Mouse (Mus musculus): ENCODE measurements around the gene Wipf2.
"Not testable (repeated sequence)": the region's sequence is repeated elsewhere in the genome, so short reads cannot be mapped to it uniquely, and the experiment has no call there.

Gene Wipf2

GRCm38 (mm10) chr11:98910415-98910814 is 47.0 kb downstream of the Wipf2 start:
- DNase-seq: no peak

DNA sequence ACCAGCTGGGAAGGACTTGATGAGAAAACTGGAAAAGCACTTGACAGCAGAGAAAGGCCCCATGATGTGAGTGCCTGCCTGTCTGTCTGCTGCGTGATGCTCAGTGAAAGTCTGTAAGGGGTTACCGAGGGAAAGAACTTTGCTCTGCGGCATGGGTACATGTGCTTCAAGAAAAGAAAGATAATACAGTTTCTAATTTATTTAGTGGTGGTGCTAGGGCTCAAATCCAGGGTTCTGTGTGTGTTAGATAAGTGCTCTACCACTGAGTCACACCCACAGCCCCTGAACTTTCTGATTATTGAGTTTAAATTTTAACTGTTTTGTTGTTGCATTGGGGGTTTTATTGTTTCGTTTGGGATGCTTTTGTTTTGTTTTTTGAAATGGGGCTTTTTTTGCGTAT is 48.1 kb downstream of the Wipf2 start:
- no peak for DNase-seq

GRCm38 (mm10) chr11:98914196-98914595 is 50.8 kb downstream of the Wipf2 start:
- DNase-seq: no peak

- not testable (repeated sequence) for DNase-seq
Measured at GRCm38 (mm10) chr11:98916376-98916775, 52.9 kb downstream of the Wipf2 start.

- DNase-seq: no peak
Measured at GRCm38 (mm10) chr11:98917428-98918005, 54.1 kb downstream of the Wipf2 start.

DNA sequence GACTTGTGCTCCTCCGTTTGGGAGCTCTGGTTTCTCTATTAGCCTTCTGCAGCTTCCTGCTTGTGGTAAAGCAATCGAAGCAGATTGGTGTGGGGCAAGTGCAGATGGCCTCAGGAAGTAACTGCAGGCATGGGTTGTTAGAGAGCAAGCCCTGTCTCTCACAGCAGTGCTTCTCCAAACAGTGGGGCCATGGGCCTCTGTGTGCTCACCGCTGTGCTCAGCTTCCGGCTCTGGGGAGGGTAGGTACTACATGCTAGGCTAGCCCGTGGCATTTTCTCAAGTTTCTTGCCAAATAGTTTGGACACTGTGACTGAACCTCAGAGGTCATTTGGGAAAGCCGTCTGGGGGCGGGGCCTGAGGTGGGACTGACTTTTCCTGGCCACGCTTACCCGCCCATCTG is 54.8 kb downstream of the Wipf2 start:
- DNase-seq: no peak

DNA sequence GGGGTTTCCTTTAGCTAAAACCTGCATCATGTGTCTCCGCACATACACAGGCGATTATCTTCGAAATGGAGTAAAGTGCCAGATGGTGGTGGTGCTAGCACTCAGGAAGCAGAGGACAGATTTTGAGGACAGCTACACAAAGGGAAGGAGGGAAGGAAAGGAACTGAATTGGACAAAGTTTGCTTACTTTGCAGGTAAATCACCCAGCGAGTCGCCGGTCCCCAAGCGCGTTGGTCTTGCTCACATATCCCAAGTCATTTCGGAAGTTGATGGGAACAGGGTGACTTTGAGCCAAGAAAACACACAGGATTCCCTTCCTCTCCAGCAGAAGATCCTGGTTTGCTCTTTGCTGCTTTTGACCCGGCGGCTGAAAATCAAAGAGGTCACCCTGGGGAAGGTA is 55.6 kb downstream of the Wipf2 start:
- no peak for DNase-seq

GRCm38 (mm10) chr11:98921813-98922212 is 58.4 kb downstream of the Wipf2 start:
- peak; percentile 73 for DNase-seq

DNA sequence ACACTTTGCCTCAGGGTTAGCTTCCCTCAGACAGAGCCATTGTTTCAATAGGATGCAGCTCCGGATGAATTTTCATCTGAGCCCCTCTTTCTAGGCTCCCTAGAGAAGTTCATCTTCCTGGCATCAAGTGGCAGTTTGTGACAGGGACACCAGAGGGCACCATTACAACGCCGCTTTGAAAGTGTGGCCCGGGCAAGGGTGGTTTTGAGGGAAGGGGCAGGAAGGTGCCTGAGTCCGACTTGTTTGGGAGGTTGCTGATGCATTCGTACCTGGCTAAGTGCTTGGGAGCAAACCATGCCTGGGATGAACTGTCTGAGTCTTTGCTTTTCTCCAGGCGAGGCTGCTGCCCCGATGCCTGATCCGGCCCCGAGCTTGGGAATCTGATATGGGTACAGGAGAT is 58.9 kb downstream of the Wipf2 start:
- peak; percentile 77 for DNase-seq

DNA sequence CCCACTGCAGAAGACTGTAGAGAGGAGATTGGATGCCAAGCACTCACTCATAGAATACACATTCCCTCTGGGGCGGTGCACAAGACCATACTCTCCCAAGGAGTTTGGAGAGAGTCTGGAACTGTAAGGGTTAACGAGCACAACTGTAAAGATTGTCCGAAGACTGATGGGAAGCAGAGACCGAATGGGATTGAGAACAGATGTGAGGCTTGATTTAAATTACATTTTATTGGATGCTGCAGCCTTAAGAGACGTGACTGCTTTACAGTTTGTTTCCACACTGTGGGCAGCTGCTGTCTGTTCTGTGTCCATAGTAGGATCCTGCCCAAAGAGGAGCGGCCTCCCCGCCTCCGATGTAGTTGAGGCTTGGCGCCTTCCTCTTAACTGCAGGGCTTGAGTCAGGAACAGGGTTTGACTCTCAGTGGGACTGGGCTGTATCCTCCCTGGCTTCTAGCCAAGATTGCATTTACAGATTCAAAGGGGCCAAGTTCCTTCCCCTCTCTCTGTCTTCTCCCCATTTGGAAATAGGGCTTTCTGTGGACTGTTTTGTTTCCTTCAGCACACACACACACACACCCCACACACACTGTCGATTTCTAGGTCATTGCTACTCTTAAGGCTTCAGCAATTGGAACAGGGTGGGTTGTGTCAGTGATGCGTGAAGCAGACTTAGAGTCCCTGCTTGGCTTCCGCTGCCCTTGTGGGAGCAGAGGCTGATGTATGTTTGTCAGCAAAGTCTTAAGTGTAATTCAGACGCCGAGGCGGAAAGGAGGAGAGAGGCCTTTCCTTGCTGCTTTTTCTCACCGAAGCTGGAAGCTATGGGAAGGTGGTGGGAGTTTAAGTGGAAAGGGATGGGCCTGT is 59.6 kb downstream of the Wipf2 start:
- DNase-seq: not testable (repeated sequence)

- DNase-seq: no peak
Measured at GRCm38 (mm10) chr11:98924633-98925175, 61.3 kb downstream of the Wipf2 start.

DNA sequence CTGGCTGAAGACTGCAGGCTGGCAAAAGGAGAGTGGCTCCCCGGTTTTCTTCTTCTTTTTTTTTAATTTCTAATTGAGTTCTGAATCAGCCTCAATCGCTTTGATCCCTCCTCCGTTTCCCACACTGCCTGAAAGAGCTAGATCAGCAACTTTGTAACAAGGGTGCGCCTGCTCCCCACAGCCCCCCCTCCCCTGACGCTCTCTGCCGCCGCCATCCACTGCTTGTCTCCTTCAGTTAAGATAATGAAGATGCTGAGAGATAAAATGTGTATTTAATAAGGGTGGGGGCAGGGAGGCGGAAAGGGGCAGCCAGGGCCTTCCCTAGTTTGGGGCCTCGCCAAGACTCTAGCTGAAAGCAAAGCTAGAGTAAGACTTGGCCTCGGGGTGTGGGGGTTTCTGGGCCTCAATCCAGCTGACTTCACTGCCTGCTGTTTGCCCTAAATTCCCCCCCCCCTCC is 61.9 kb downstream of the Wipf2 start:
- peak; percentile 75 for DNase-seq

DNA sequence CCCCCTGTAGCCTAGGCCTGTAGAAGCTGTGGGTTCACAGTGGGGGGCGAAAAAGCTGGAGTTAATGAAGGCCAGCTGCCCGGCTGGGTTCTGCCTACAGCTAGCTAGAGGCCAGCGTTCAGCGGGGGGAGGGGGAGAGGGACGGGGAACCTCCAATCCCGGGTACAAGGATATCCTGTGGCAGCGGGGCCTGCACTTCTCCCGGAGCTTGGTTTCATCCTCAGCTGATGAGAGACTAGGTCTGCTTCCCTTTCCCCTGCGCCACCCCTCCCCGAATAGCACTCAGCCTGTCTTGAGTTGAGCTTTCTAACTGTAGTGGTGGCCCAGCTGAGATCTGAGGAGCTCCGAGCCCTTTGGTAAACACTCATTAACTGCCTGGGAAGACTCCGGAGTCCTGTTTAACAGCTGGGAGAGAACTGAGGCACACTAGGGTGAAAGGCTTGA is 62.5 kb downstream of the Wipf2 start:
- peak; percentile 62 for DNase-seq

- DNase-seq: no peak
Measured at GRCm38 (mm10) chr11:98926553-98926952, 63.1 kb downstream of the Wipf2 start.

- no peak for DNase-seq
Measured at GRCm38 (mm10) chr11:98927438-98928076, 64.1 kb downstream of the Wipf2 start, which contains the start of gene Rara. TSS of gene Rara (plus strand) at chr11:98927818.

DNA sequence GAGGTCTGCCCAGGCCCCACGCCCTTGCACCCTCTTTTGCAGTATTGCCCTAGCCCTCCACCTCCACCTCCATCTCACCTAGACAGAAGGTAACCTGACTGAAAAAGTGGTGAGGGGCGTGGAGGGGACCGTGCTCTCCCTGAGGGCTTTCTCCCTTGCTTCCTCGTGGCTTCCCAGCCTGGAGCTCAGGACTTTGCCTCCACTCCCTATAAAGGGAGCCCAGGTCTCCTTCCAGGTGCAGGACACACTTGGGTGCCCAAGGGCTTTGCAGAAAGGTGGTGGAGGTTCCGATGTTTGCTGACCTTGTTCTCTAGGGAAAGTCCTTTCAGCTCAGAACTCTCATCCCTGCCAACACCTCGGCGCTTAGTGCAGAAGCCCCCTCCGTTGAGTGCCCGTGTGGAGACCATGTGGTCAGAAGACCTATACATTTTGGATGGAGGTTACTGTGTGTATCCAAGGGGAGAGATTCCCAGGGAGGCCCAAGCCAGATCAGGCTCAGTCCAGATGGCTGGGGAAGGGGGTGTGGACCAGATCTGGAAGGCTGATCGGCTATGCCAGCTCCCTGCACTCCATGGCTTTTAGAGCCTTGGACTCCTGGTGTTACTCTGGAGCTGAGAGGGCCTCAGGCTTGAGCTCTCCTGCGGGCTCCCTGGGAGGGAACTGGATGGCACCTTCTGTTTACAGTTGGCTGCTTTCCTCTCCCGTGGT is 64.9 kb downstream of the Wipf2 start:
- no peak for DNase-seq

DNA sequence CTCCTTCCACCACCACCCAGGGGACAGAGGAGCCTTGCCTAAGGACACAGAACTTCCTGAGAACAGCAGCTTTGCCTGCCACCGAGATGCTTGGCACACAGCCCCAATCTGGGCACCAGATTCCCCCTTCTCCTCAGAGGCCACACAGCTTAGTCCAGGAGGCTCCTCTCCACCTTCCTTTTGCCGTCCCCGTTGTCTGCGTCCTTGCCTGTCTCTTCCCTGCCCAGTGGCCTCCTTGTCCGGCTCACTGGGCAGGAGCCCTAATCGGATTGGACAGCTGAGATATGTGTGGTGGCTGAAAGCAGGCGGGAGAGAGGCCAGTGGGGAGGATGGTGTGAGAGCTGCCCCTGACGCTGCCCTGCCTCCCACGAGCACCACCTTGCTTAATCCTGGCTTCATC is 66.1 kb downstream of the Wipf2 start:
- DNase-seq: no peak

- DNase-seq: no peak
Measured at GRCm38 (mm10) chr11:98930127-98930601, 66.7 kb downstream of the Wipf2 start.

- no peak for DNase-seq
Measured at GRCm38 (mm10) chr11:98930773-98931512, 67.5 kb downstream of the Wipf2 start.

GRCm38 (mm10) chr11:98931513-98932292 is 68.3 kb downstream of the Wipf2 start:
- no peak for DNase-seq

All from lung, postnatal 14 days (tissue).